Mouse (Mus musculus) hematopoietic stem cell, adult 5-6 weeks (primary cell): ENCODE measurements around the gene Gimap4. TPM values are rescaled to one million over a fixed set of nuclear protein-coding genes. Genes with fewer than 3 reads are reported as not detected.

Experiments
- ATAC-seq, 2 experiments: fragments of 125-278 bp in 1 of 2; replicated peaks in 1 of 2; 2 replicates each; pipeline ENCODE4 v1.8.0; 2016 to 2017; ENCODE audit warnings: inconsistent platforms in 2 of 2, mild to moderate bottlenecking in 2 of 2, moderate number of reproducible peaks in 2 of 2, low read depth in 1 of 2, moderate TSS enrichment in 1 of 2; ENCODE audit not compliant: low FRiP score in 2 of 2, poor library complexity in 2 of 2, severe bottlenecking in 2 of 2, insufficient read depth in 1 of 2, low TSS enrichment in 1 of 2
- total RNA-seq: library from RNA; stranded (forward); fragments of 172-1452, 232-1000 nt; gene quantifications from 2 replicates; pipeline ENCODE4 v1.2.3, GENCODE M21; 2017

Gene Gimap4
- total RNA-seq, result 30.6 and 35.7 TPM in 2 replicates

- ATAC-seq, result no peak
Measured at GRCm38 (mm10) chr6:48684319-48684718, at the start of gene Gimap4. Gene Gimap4 (plus strand): TSS chr6:48684549.

GRCm38 (mm10) chr6:48635105-48635504 is 49.2 kb upstream of the Gimap4 start:
- no peak; a peak in 1 of 4 replicates for ATAC-seq

- no peak for ATAC-seq
Measured at GRCm38 (mm10) chr6:48636515-48636914, 47.8 kb upstream of the Gimap4 start.

- ATAC-seq, result no peak
Measured at GRCm38 (mm10) chr6:48637811-48638500, 46.4 kb upstream of the Gimap4 start.

- ATAC-seq, result no peak
Measured at GRCm38 (mm10) chr6:48638553-48638952, 45.8 kb upstream of the Gimap4 start.

- no peak for ATAC-seq
Measured at GRCm38 (mm10) chr6:48641391-48641790, 43.0 kb upstream of the Gimap4 start.

- no peak for ATAC-seq
Measured at GRCm38 (mm10) chr6:48642764-48643292, 41.5 kb upstream of the Gimap4 start.

- ATAC-seq, result peak; percentile 53 to 56
Measured at GRCm38 (mm10) chr6:48645660-48646308, 38.6 kb upstream of the Gimap4 start.

- no peak for ATAC-seq
Measured at GRCm38 (mm10) chr6:48646309-48646690, 38.0 kb upstream of the Gimap4 start.

- peak; percentile 84 to 87 for ATAC-seq
Measured at GRCm38 (mm10) chr6:48646995-48647394, 37.4 kb upstream of the Gimap4 start, which contains the start of gene Gimap8. Gene Gimap8 (plus strand): TSS chr6:48647234.

GRCm38 (mm10) chr6:48647611-48648010 is 36.7 kb upstream of the Gimap4 start:
- ATAC-seq, result no peak

GRCm38 (mm10) chr6:48648779-48649178 is 35.6 kb upstream of the Gimap4 start:
- ATAC-seq, result no peak

- ATAC-seq, result no peak
Measured at GRCm38 (mm10) chr6:48650041-48650440, 34.3 kb upstream of the Gimap4 start.

GRCm38 (mm10) chr6:48658721-48659120 is 25.6 kb upstream of the Gimap4 start:
- ATAC-seq, result no peak

GRCm38 (mm10) chr6:48664750-48665149 is 19.6 kb upstream of the Gimap4 start:
- ATAC-seq, result no peak

GRCm38 (mm10) chr6:48665471-48665870 is 18.9 kb upstream of the Gimap4 start:
- ATAC-seq, result no peak

- no peak; a peak in 1 of 4 replicates for ATAC-seq
Measured at GRCm38 (mm10) chr6:48666159-48666586, 18.2 kb upstream of the Gimap4 start.

- ATAC-seq, result peak in 1 of 2 experiments; percentile 12; a peak in 1 of 4 replicates
Measured at GRCm38 (mm10) chr6:48668022-48668421, 16.3 kb upstream of the Gimap4 start.
